Mouse (Mus musculus) midbrain, embryonic 14.5 days (tissue): ENCODE results near the gene Tmem201. TPM values are rescaled to one million over a fixed set of nuclear protein-coding genes. Genes with fewer than 3 reads are reported as not detected.

Experiments
- ATAC-seq: fragments of 200-750 bp; cut with Nextera tagmentation; 2 replicates; pipeline ENCODE4 v1.8.0; 2017; ENCODE audit warnings: moderate number of reproducible peaks, moderate library complexity; ENCODE audit not compliant: low FRiP score, low TSS enrichment
- DNase-seq: peaks from one replicate; pipeline ENCODE4 v3.0.0-alpha.2; 2015
- H3K27ac ChIP-seq: fragments of 300-500 bp; sonication (generic); replicated peaks from 2 replicates; pipeline ENCODE4 v1.5.1; 2014; ENCODE audit warnings: mild to moderate bottlenecking, low read depth, low read length, moderate library complexity
- H3K27me3 ChIP-seq: fragments of 300-500 bp; sonication (generic); 2 replicates; pipeline ENCODE4 v1.6.1; 2014; ENCODE audit warnings: low read length, control low read depth, mixed read lengths; ENCODE audit not compliant: control insufficient read depth, insufficient read depth
- H3K36me3 ChIP-seq: fragments of 300-500 bp; sonication (generic); 2 replicates; pipeline ENCODE4 v1.6.1; 2014; ENCODE audit warnings: low read length, control low read depth; ENCODE audit not compliant: control insufficient read depth, insufficient read depth
- H3K4me1 ChIP-seq: fragments of 300-500 bp; sonication (generic); 2 replicates; pipeline ENCODE4 v1.6.1; 2014; ENCODE audit warnings: mild to moderate bottlenecking, antibody characterized with exemption, low read length, control low read depth; ENCODE audit not compliant: control insufficient read depth, insufficient read depth
- H3K4me2 ChIP-seq: fragments of 300-500 bp; sonication (generic); 2 replicates; pipeline ENCODE4 v1.6.1; 2014; ENCODE audit warnings: mild to moderate bottlenecking, low read length, moderate library complexity
- H3K4me3 ChIP-seq: fragments of 300-500 bp; sonication (generic); replicated peaks from 2 replicates; pipeline ENCODE4 v1.5.1; 2014; ENCODE audit warnings: low read depth, low read length
- H3K9ac ChIP-seq: fragments of 300-500 bp; sonication (generic); replicated peaks from 2 replicates; pipeline ENCODE4 v1.6.1; 2014; ENCODE audit warnings: mild to moderate bottlenecking, low read length, moderate library complexity
- H3K9me3 ChIP-seq: fragments of 300-500 bp; sonication (generic); 2 replicates; pipeline ENCODE4 v1.6.1; 2016; ENCODE audit warnings: low read length, control low read depth, mixed read lengths; ENCODE audit not compliant: control insufficient read depth
- WGBS: fragments of 180-500 bp; shearing (Covaris S2); extraction: QIAGEN DNeasy Blood & Tissue Kit; methylation state at CpG from one replicate; pipeline ENCODE4 v1.1.7; 2014; 5-methylcytosine and 5-hydroxymethylcytosine counted together
- polyA plus RNA-seq: library from polyadenylated mRNA; unstranded; fragments of >200 nt; fragmentation: Nextera tagmentation; extraction: Ambion mirVana; gene quantifications from 2 replicates; pipeline ENCODE4 v1.2.1, GENCODE M21; 2014

The Tmem201 gene
- polyA plus RNA-seq, 1 experiment from 2014 or later, result 30.8 TPM

- peaks cover 28% of the 10 kb centered on the region for H3K4me1 ChIP-seq
- 83% methylated on average over 5 of the region's 5 CpGs for WGBS
- DNase-seq (no peak), ATAC-seq (no peak)
- no peaks in the 10 kb centered on the region for H3K27me3 ChIP-seq
- no peak overlapping the region for H3K4me2 ChIP-seq
- peaks cover 25% of the 10 kb centered on the region for H3K36me3 ChIP-seq
- no peak overlapping the region for H3K4me3 ChIP-seq
- no peak overlapping the region for H3K27ac ChIP-seq
- H3K9me3 ChIP-seq, result no peaks in the 10 kb centered on the region
- no peak overlapping the region for H3K9ac ChIP-seq
Measured at GRCm38 (mm10) chr4:149739478-149739877, 1.6 kb upstream of the Tmem201 start.

- peaks cover 44% of the 10 kb centered on the region for H3K4me1 ChIP-seq
- H3K27ac ChIP-seq, result no peak overlapping the region
- H3K27me3 ChIP-seq, result no peaks in the 10 kb centered on the region
- no peaks in the 10 kb centered on the region for H3K9me3 ChIP-seq
- peak overlapping the region; percentile 88 for H3K4me3 ChIP-seq
- peak overlapping the region; percentile 96 for H3K4me2 ChIP-seq
- 56% methylated on average over 4 of the region's 4 CpGs for WGBS
- no peak for ATAC-seq
- H3K9ac ChIP-seq, result peak overlapping the region; percentile 85
- peak; percentile 53 for DNase-seq
- H3K36me3 ChIP-seq, result peaks cover 5% of the 10 kb centered on the region; the same call in 1 of the 2 replicates
Measured at GRCm38 (mm10) chr4:149736581-149736980, 1.3 kb downstream of the Tmem201 start.

- DNase-seq (no peak), ATAC-seq (no peak)
- Histone ChIP-seq H3K9me3 (no peaks in the 10 kb centered on the region), H3K4me2 (peak overlapping the region; percentile 96), H3K4me1 (peaks cover 44% of the 10 kb centered on the region), H3K4me3 (no peak overlapping the region), H3K36me3 (peaks cover 7% of the 10 kb centered on the region), H3K27me3 (no peaks in the 10 kb centered on the region), H3K9ac (peak overlapping the region; percentile 24; the same call in 1 of the 2 replicates), H3K27ac (no peak overlapping the region)
- WGBS, result 84% methylated on average over 5 of the region's 5 CpGs
Measured at GRCm38 (mm10) chr4:149735624-149736250, 2.1 kb downstream of the Tmem201 start.

- Histone ChIP-seq H3K9me3 (no peaks in the 10 kb centered on the region), H3K27me3 (no peaks in the 10 kb centered on the region), H3K36me3 (peaks cover 14% of the 10 kb centered on the region), H3K9ac (peak overlapping the region; percentile 26; the same call in 1 of the 2 replicates), H3K4me1 (peaks cover 44% of the 10 kb centered on the region), H3K4me2 (no peak overlapping the region), H3K27ac (no peak overlapping the region), H3K4me3 (no peak overlapping the region)
- DNase-seq (no peak), ATAC-seq (no peak)
- WGBS, result 85% methylated on average over 10 of the region's 10 CpGs
Measured at GRCm38 (mm10) chr4:149734730-149735475, 2.9 kb downstream of the Tmem201 start.

- H3K9ac ChIP-seq, result no peak overlapping the region
- H3K27ac ChIP-seq, result peak overlapping the region; percentile 74; the same call in 1 of the 2 replicates
Measured at GRCm38 (mm10) chr4:149734246-149734645, 3.6 kb downstream of the Tmem201 start.

GRCm38 (mm10) chr4:149733748-149734147 lies 4.1 kb downstream of the Tmem201 start:
- Histone ChIP-seq H3K4me2 (peak overlapping the region; percentile 29), H3K36me3 (peaks cover 25% of the 10 kb centered on the region), H3K4me3 (no peak overlapping the region), H3K4me1 (peaks cover 44% of the 10 kb centered on the region), H3K27ac (peak overlapping the region; percentile 74), H3K27me3 (no peaks in the 10 kb centered on the region), H3K9me3 (no peaks in the 10 kb centered on the region), H3K9ac (no peak overlapping the region; the same call in 1 of the 2 replicates)
- ATAC-seq, result no peak
- DNase-seq, result peak; percentile 67
- WGBS, result 43% methylated on average over 6 of the region's 6 CpGs

More at GRCm38 (mm10) chr4:149734246-149734645, 3.6 kb downstream of the Tmem201 start:
- DNase-seq (no peak), ATAC-seq (no peak)
- WGBS, result 89% methylated on average over 6 of the region's 6 CpGs
- no peaks in the 10 kb centered on the region for H3K9me3 ChIP-seq
- H3K4me1 ChIP-seq, result peaks cover 44% of the 10 kb centered on the region
- H3K36me3 ChIP-seq, result peaks cover 20% of the 10 kb centered on the region
- no peak overlapping the region for H3K4me3 ChIP-seq
- H3K4me2 ChIP-seq, result peak overlapping the region; percentile 29
- H3K27me3 ChIP-seq, result no peaks in the 10 kb centered on the region

- 81% methylated on average over 10 of the region's 10 CpGs for WGBS
- H3K27me3 ChIP-seq, result no peaks in the 10 kb centered on the region
- H3K4me3 ChIP-seq, result no peak overlapping the region
- H3K36me3 ChIP-seq, result peaks cover 32% of the 10 kb centered on the region
- no peak overlapping the region for H3K9ac ChIP-seq
- ATAC-seq (no peak), DNase-seq (no peak)
- peaks cover 44% of the 10 kb centered on the region for H3K4me1 ChIP-seq
- H3K27ac ChIP-seq, result no peak overlapping the region
- no peaks in the 10 kb centered on the region for H3K9me3 ChIP-seq
- H3K4me2 ChIP-seq, result no peak overlapping the region
Measured at GRCm38 (mm10) chr4:149732800-149733199, 5.0 kb downstream of the Tmem201 start.

GRCm38 (mm10) chr4:149732313-149732712 lies 5.5 kb downstream of the Tmem201 start:
- H3K9me3 ChIP-seq, result no peaks in the 10 kb centered on the region
- no peak overlapping the region for H3K4me3 ChIP-seq
- H3K4me2 ChIP-seq, result no peak overlapping the region
- ATAC-seq (no peak), DNase-seq (no peak)
- H3K27ac ChIP-seq, result no peak overlapping the region
- peaks cover 36% of the 10 kb centered on the region for H3K36me3 ChIP-seq
- H3K4me1 ChIP-seq, result peaks cover 44% of the 10 kb centered on the region
- no peak overlapping the region for H3K9ac ChIP-seq
- H3K27me3 ChIP-seq, result no peaks in the 10 kb centered on the region
- WGBS, result 88% methylated on average over 3 of the region's 3 CpGs
